Mouse (Mus musculus) Muller cell, postnatal 12 days (primary cell): ENCODE results near the gene Pla2g2c.

Experiments
- DNase-seq: peaks from one replicate; pipeline ENCODE4 v3.0.0-alpha.2; 2015; ENCODE audit errors: inconsistent ontology term

Pla2g2c gene

GRCm38 (mm10) chr4:138748369-138749072 lies 23.9 kb downstream of the Pla2g2c start:
- peak; percentile 18 for DNase-seq

- no peak for DNase-seq
Observed at GRCm38 (mm10) chr4:138752603-138753002, 28.0 kb downstream of the Pla2g2c start.

- no peak for DNase-seq
Observed at GRCm38 (mm10) chr4:138753608-138754007, 29.0 kb downstream of the Pla2g2c start.

GRCm38 (mm10) chr4:138754432-138754831 lies 29.8 kb downstream of the Pla2g2c start:
- DNase-seq = no peak

GRCm38 (mm10) chr4:138755439-138755838 lies 30.8 kb downstream of the Pla2g2c start:
- DNase-seq = no peak

- no peak for DNase-seq
Observed at GRCm38 (mm10) chr4:138755983-138756382, 31.4 kb downstream of the Pla2g2c start.

GRCm38 (mm10) chr4:138757416-138757815 lies 32.8 kb downstream of the Pla2g2c start, which contains the start of gene Pla2g2f:
TSS of gene Pla2g2f (minus strand) at chr4:138757626.
- no peak for DNase-seq

GRCm38 (mm10) chr4:138762266-138762665 lies 37.7 kb downstream of the Pla2g2c start:
- DNase-seq = peak; percentile 30

GRCm38 (mm10) chr4:138771970-138772369 lies 47.4 kb downstream of the Pla2g2c start:
- DNase-seq = no peak

- DNase-seq = no peak
Observed at GRCm38 (mm10) chr4:138772386-138772785, 47.8 kb downstream of the Pla2g2c start.

- DNase-seq = no peak
Observed at GRCm38 (mm10) chr4:138775435-138775834, 50.8 kb downstream of the Pla2g2c start, which contains the start of gene Pla2g2d. TSS of gene Pla2g2d (plus strand) at chr4:138775735.

GRCm38 (mm10) chr4:138777417-138778407 lies 53.1 kb downstream of the Pla2g2c start:
- DNase-seq = no peak

- DNase-seq = no peak
Observed at GRCm38 (mm10) chr4:138780300-138780699, 55.7 kb downstream of the Pla2g2c start.

- no peak for DNase-seq
Observed at GRCm38 (mm10) chr4:138782098-138782497, 57.5 kb downstream of the Pla2g2c start.

- no peak for DNase-seq
Observed at GRCm38 (mm10) chr4:138785721-138786120, 61.1 kb downstream of the Pla2g2c start.

GRCm38 (mm10) chr4:138786141-138786540 lies 61.5 kb downstream of the Pla2g2c start:
- DNase-seq = no peak

- no peak for DNase-seq
Observed at GRCm38 (mm10) chr4:138788381-138788780, 63.8 kb downstream of the Pla2g2c start.

GRCm38 (mm10) chr4:138791452-138791851 lies 66.9 kb downstream of the Pla2g2c start:
- no peak for DNase-seq

GRCm38 (mm10) chr4:138792599-138792998 lies 68.0 kb downstream of the Pla2g2c start:
- peak; percentile 35 for DNase-seq

GRCm38 (mm10) chr4:138793276-138793675 lies 68.7 kb downstream of the Pla2g2c start:
- DNase-seq = no peak

- DNase-seq = no peak
Observed at GRCm38 (mm10) chr4:138794344-138794743, 69.8 kb downstream of the Pla2g2c start.
